Mouse (Mus musculus): ENCODE results near the gene Syndig1.

DNA sequence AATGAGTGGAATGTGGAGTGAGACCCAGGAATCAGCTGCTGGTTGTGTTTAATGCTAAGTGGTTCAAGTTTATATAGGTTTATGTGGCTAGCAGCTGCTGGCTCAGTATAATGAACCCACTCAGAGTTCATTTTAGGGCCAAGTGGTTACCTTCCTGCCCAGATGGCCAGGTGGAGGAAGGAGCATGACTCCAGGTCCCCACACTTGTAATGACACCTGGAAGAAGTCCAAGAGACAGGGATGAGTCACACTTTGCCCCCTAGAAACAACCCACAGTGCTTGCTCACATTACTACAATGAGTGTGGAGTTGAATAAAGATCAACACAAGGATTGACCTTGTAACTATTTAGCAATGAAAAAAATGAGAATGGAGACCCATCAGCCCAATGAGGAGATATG, 98.0 kb downstream of the Syndig1 start:
- TF ChIP-seq GATA1 (IDR thresholded peaks at IDR 0.05; ENCODE audit: borderline replicate concordance, low read length) (no peak), FLI1 (IDR thresholded peaks at IDR 0.05; ENCODE audit: low read length) (no peak)
